ENCODE assay signal across 22 mouse cellular contexts in genomic region chr3:52390321-52390720, GRCm38 (mm10).
DNase-seq lines count a peak whose midpoint lies in the region; ATAC-seq lines count a peak whose summit lies in the region.
"Had no signal": no experiment of that assay in that cellular context is flagged by ENCODE, and none has a peak within 500 bp of the region (broad histone marks: within the 10 kb centered on the region; RNA-seq: fewer than 3 reads in every experiment).

No protein-coding gene starts in this region.

- no peak overlapping the region for H3K4me3 ChIP-seq in forebrain, embryonic 16.5 days (replicated peaks; ENCODE audit: low read length)
- H3K4me3 ChIP-seq: embryonic facial prominence, embryonic 12.5 days; heart, adult 2 months; hindbrain, embryonic 12.5 days; intestine, embryonic 15.5 days; limb, embryonic 12.5 days; midbrain, embryonic 13.5 days; myocyte had no signal

- H3K27ac ChIP-seq in forebrain, embryonic 16.5 days (ENCODE audit: low read length): no peak overlapping the region
- H3K27ac ChIP-seq: embryonic facial prominence, embryonic 12.5 days; heart, adult 2 months; hindbrain, embryonic 12.5 days; intestine, embryonic 15.5 days; limb, embryonic 12.5 days; liver, embryonic 14.5 days; midbrain, embryonic 13.5 days had no signal

- no peaks in the 10 kb centered on the region for H3K27me3 ChIP-seq in splenic B cell, adult 2 months (ENCODE audit: control insufficient read depth, insufficient read depth, low read length, poor library complexity, severe bottlenecking)
- no peaks in the 10 kb centered on the region for H3K27me3 ChIP-seq in forebrain, embryonic 16.5 days (replicated peaks; ENCODE audit: control insufficient read depth, insufficient read depth, low read length)
- H3K27me3 ChIP-seq: embryonic facial prominence, embryonic 12.5 days; hindbrain, embryonic 12.5 days; intestine, embryonic 15.5 days; limb, embryonic 12.5 days; midbrain, embryonic 13.5 days had no signal

- peak; percentile 93 for ATAC-seq in CD4-positive, CD25-positive, alpha-beta regulatory T cell, adult 4 months
- ATAC-seq in common myeloid progenitor, adult 5-6 weeks (replicated peaks; ENCODE audit: low read depth, poor library complexity, severe bottlenecking): 0 out of 2 replicates have a peak, but pooled peaks have one; percentile 52
- ATAC-seq in forebrain, embryonic 16.5 days: no peak
- ATAC-seq: forebrain, postnatal 0 days; intestine, embryonic 15.5 days; midbrain, embryonic 13.5 days had no signal

- H3K36me3 ChIP-seq in splenic B cell, adult 2 months (ENCODE audit: control insufficient read depth, insufficient read depth, low read length, poor library complexity, severe bottlenecking): no peaks in the 10 kb centered on the region
- no peaks in the 10 kb centered on the region for H3K36me3 ChIP-seq in forebrain, embryonic 16.5 days (ENCODE audit: control insufficient read depth, insufficient read depth)
- H3K36me3 ChIP-seq: embryonic facial prominence, embryonic 12.5 days; hindbrain, embryonic 12.5 days; intestine, embryonic 15.5 days; limb, embryonic 12.5 days; midbrain, embryonic 13.5 days had no signal

- peak; percentile 38 for DNase-seq in lung, postnatal 36 days
- DNase-seq in lung, postnatal 10 days: no peak
- DNase-seq in splenic B cell, adult 2 months (ENCODE audit: low read depth, low spot score): peak; percentile 62
- DNase-seq in heart, adult 8-10 months (ENCODE audit: low spot score): no peak
- DNase-seq: adrenal gland, adult 2 months; cerebellum, adult 18-20 months; cerebellum, postnatal 36 days; forebrain, postnatal 0 days; heart, adult 2 months; kidney, postnatal 14 days; layer of hippocampus, adult 9-11 months; lung, postnatal 4 days had no signal

- H3K9ac ChIP-seq in forebrain, embryonic 16.5 days (replicated peaks; ENCODE audit: low read depth, low read length): no peak overlapping the region
- H3K9ac ChIP-seq: embryonic facial prominence, embryonic 12.5 days; forebrain, postnatal 0 days; hindbrain, embryonic 12.5 days; intestine, embryonic 15.5 days; limb, embryonic 12.5 days; liver, embryonic 14.5 days; midbrain, embryonic 13.5 days had no signal

- no peaks in the 10 kb centered on the region for H3K9me3 ChIP-seq in forebrain, embryonic 16.5 days (ENCODE audit: control insufficient read depth, low read length)
- H3K9me3 ChIP-seq: embryonic facial prominence, embryonic 12.5 days; hindbrain, embryonic 12.5 days; intestine, embryonic 15.5 days; midbrain, embryonic 13.5 days had no signal

- H3K4me2 ChIP-seq in forebrain, embryonic 16.5 days (ENCODE audit: low read length): no peak overlapping the region
- H3K4me2 ChIP-seq: embryonic facial prominence, embryonic 12.5 days; hindbrain, embryonic 12.5 days; intestine, embryonic 15.5 days; limb, embryonic 12.5 days; midbrain, embryonic 13.5 days had no signal

- WGBS in forebrain, embryonic 16.5 days: 96% methylated on average over 7 of the region's 7 CpGs

- 0 out of 2 replicates have a peak, but pooled peaks cover 2% of the 10 kb centered on the region for H3K4me1 ChIP-seq in forebrain, embryonic 16.5 days (replicated peaks; ENCODE audit: control insufficient read depth, insufficient read depth, low read length)
- H3K4me1 ChIP-seq: embryonic facial prominence, embryonic 12.5 days; hindbrain, embryonic 12.5 days; intestine, embryonic 15.5 days; midbrain, embryonic 13.5 days had no signal

Comparison
In these comparisons a context has a peak if more than half of its experiments do, and no peak if none do; other contexts are left out.
1. DNase-seq: peak in lung, postnatal 36 days (single experiment) and splenic B cell, adult 2 months (single experiment); none in lung, postnatal 10 days (single experiment) and heart, adult 8-10 months (single experiment).